ENCODE assay signal across 1 mouse cellular context in genomic region chr2:25262795-25263622, GRCm38 (mm10).
TF ChIP-seq lines count a peak whose summit lies in the region.

No protein-coding gene starts in this region.

TF ChIP-seq in MEL, 35 proteins besides CTCF, POLR2A, EP300 and RAD21:
- TF ChIP-seq MAZ (IDR thresholded peaks at IDR 0.05; ENCODE audit: low read depth, low read length) (0 out of 2 replicates have a peak, but pooled peaks have one; percentile 45), ZC3H11A (IDR thresholded peaks at IDR 0.05; ENCODE audit: low read depth, low read length) (no peak), BHLHE40 (IDR thresholded peaks at IDR 0.05; ENCODE audit: borderline replicate concordance, low read depth, low read length) (no peak), UBTF (IDR thresholded peaks at IDR 0.05; ENCODE audit: borderline replicate concordance, insufficient read depth, low read depth, low read length) (peak; percentile 40; the same call in 1 of the 2 replicates), TCF12 (IDR thresholded peaks at IDR 0.05; ENCODE audit: low read depth, low read length) (peak; percentile 16; the same call in 1 of the 2 replicates), MAX (IDR thresholded peaks at IDR 0.05; ENCODE audit: low read length) (0 out of 2 replicates have a peak, but pooled peaks have one; percentile 37), CHD1 (IDR thresholded peaks at IDR 0.05; ENCODE audit: low read depth, low read length) (peak; percentile 49; the same call in 1 of the 2 replicates), HCFC1 (IDR thresholded peaks at IDR 0.05; ENCODE audit: low read depth, low read length) (peak; percentile 42)
